Mouse (Mus musculus) CH12.LX (cell line): ENCODE measurements around the gene Pdpk1.

Source experiments
- NRF1 ChIP-seq: IDR thresholded peaks from 2 replicates; pipeline ENCODE4 v1.6.1; 2014; ENCODE audit warnings: low read depth, mild to moderate bottlenecking, inconsistent platforms, low read length, improper control_type of control experiment, moderate library complexity
- POLR2A ChIP-seq: IDR thresholded peaks from 2 replicates; pipeline ENCODE4 v1.6.1; 2011; ENCODE audit warnings: low read depth, mild to moderate bottlenecking, improper control_type of control experiment, low read length
- TCF12 ChIP-seq: IDR thresholded peaks from 2 replicates; pipeline ENCODE4 v1.6.1; 2014; ENCODE audit warnings: low read depth, mild to moderate bottlenecking, inconsistent platforms, low read length, improper control_type of control experiment

GRCm38 (mm10) chr17:24157121-24157520, 6.4 kb upstream of the Pdpk1 start:
- TF ChIP-seq TCF12 (no peak), NRF1 (no peak), POLR2A (no peak)
